Mouse (Mus musculus) embryo, embryonic 10 days (tissue): ENCODE results near the gene Tnfsf13b.

Source experiments
- DNase-seq: peaks from one replicate; pipeline ENCODE4 v3.0.0-alpha.2; 2015; ENCODE audit warnings: low spot score

Tnfsf13b gene

GRCm38 (mm10) chr8:10006156-10006985, at the start of gene Tnfsf13b:
TSS of gene Tnfsf13b (plus strand) at chr8:10006467.
- no peak for DNase-seq

DNA sequence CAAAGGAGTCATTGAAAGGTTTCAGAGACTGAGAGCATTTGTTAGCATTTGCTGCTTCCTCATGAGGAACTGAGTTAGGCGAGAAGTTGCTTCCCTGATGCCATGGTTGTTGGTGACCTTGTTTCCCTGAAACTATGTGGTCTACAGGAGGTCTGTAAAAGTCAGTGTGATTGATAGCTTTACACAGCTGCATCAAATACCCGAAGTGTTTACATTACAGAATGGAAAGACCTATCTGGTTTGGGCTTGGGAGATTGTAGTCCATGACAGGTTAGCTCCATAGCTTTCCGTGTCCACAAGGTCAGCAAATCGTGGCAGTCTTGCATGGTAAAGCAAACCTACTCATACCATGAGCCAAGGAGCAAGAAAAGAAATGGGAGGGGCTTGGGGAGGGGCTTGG, 47.9 kb upstream of the Tnfsf13b start:
- no peak for DNase-seq

GRCm38 (mm10) chr8:9959919-9960318, 46.3 kb upstream of the Tnfsf13b start:
- no peak for DNase-seq

GRCm38 (mm10) chr8:9971866-9972265, 34.4 kb upstream of the Tnfsf13b start:
- DNase-seq, result no peak

DNA sequence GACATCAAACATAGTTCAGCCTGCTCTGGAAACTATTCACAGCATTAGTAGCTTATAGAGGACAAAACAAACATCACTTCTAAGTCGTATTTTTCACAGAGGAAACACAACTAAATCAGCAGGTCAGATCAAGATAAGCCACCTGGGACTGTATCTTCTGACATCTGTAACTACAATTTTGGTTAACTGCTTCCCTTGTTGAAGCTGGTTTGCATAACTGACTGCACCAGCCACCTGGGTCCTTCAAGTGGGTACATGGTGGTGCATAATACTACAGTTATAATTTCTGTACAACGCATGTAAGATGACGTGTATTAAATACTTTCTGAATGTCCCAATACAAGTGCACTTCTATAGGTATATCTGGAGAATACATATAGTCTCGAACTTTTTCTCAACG, 31.0 kb upstream of the Tnfsf13b start:
- DNase-seq, result no peak

DNA sequence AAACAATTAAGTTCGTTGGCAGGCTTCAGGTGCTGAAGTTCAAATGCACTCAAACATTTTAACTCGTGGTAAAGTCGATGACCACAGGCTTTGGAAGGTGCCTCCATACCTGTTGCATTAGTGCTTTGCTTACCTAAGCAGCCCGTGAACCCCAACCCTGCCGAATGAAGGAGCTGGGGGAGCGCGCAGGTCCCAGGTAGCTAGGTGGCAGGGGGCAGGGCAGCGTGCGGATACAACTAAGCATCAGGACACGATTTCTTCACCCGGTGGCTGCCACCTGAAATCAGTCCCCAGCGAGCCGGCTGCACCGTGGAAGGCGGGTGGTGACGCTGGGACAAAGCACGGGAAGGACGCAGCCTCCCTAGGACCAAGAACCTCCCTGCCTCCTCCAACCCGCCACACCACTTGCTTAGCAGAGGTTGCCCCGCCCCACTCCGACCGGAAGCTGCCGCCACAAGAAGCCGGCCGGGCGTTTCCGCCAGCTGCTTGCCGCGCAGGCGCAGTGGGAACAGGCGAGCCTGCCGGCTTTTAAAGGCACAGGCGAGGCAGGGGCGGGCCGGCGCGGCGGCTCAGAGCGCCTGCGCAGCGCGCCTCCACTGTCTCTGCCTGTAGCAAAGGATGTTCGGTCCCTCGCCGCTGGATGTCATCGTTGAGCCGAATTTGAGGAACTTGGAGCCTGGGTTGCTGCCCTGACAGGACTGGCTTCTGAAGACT, 30.2 kb upstream of the Tnfsf13b start:
- DNase-seq, result peak; percentile 97

DNA sequence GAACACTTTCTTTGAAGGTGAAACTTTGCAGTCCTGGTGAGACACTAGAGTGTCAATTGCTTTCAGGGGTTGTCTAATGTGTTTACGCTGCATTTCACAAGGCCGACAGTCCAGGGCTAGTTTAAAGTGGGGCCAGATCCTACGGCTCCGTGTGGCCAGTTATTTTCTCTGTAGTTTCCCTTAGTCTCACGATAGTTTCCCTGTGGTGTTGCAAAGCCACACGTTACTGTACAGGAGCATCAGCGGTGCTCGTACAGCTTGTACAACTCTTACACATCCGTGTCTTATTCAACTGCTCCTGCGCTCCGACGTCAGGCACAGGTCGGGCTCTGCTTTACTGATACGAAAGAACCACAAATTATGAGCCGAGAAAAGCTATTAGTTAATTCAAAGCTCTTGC, 29.3 kb upstream of the Tnfsf13b start:
- DNase-seq, result peak; percentile 8

GRCm38 (mm10) chr8:9977573-9978314, 28.5 kb upstream of the Tnfsf13b start, which contains the start of the genes Lig4 and Abhd13:
TSS of gene Lig4 (minus strand) at chr8:9977686.
TSS of gene Abhd13 (plus strand) at chr8:9977707.
- peak; percentile 98 for DNase-seq

GRCm38 (mm10) chr8:9978475-9979230, 27.6 kb upstream of the Tnfsf13b start:
- no peak for DNase-seq

GRCm38 (mm10) chr8:9979746-9980145, 26.5 kb upstream of the Tnfsf13b start:
- no peak for DNase-seq

GRCm38 (mm10) chr8:9980188-9980587, 26.1 kb upstream of the Tnfsf13b start:
- DNase-seq, result no peak

DNA sequence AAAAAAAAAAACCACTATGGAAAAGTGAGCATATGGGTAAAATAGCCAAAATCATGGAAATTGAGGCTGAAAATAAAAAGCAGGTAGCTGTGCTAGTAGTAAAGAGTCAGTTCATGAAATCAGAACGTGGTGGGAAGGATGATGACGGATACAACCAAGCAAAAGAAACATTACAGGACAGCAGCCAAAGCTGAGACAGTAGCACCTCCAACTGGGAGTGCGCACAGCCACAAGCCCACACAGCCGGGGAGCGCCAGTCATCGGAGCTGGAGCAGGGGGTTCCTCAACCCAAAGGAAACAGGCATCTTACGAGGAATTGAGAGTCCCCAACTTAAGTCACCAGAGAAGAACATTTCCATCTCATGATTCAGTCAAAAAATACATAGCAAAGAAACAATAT, 2.2 kb upstream of the Tnfsf13b start:
- no peak for DNase-seq

- peak; percentile 76 for DNase-seq
Observed at GRCm38 (mm10) chr8:10006986-10007659, 856 bp downstream of the Tnfsf13b start.

DNA sequence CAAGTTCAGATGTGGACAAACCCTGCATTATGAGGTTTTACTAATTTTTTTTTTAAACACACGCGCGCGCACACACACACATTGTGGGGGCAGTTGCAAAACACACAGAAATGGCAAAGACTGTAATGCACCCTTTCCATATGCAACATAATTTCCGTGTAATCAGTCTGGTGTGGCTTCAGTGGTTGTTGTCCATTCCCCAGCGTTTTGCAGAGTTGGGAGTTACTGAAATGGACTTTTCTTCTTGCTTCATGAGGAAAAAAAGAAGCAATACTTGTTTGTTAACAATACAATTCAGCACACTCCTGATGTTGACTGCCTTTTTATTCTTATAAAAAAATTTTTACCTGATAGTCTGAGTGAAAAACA, 1.4 kb downstream of the Tnfsf13b start:
- DNase-seq, result no peak

GRCm38 (mm10) chr8:10016252-10016651, 10.0 kb downstream of the Tnfsf13b start:
- no peak for DNase-seq

DNA sequence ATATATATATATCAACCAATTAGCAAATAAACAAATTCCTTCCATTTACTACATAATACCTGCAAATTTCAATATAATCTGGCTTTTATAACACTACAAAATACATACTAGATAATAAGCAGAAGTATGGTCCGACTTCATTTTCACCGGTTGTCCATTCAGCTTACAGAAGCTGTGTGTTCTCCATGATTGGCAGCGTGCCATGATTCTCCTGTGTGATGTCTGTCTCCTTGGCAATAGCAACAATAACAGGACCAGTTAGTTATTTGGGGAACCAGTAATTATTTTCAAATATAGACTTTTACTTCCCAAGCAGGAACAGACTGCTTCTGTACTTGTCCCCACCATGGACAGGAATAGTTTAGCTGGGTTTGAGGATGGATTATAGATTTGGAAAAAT, 11.0 kb downstream of the Tnfsf13b start:
- DNase-seq, result no peak

- DNase-seq, result no peak
Observed at GRCm38 (mm10) chr8:10030320-10031060, 24.2 kb downstream of the Tnfsf13b start.

- DNase-seq, result no peak
Observed at GRCm38 (mm10) chr8:10031177-10031576, 24.9 kb downstream of the Tnfsf13b start.

DNA sequence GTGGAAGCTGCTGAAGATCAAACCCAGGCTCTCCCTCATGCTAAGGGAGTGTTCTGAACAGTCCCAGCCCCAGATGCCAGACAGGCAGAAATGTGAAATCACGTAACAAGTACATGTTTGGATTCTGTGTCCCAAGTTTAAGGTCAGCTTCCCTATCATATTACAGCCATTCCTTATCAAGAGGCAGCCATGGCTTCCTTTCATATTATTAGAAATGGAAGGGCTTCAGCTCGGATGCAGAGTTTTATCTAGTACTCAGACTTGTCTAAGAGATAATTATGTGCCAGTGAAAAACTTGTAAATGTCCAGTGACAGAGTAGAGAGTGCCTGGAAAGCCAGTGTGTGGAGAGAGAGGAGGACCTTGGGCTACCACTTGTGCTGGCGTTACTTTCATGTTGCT, 34.6 kb downstream of the Tnfsf13b start:
- DNase-seq, result no peak

- DNase-seq, result peak; percentile 51
Observed at GRCm38 (mm10) chr8:10043842-10044510, 37.7 kb downstream of the Tnfsf13b start.
